Mouse (Mus musculus): ENCODE results near the gene Ap4b1. TPM values are rescaled to one million over a fixed set of nuclear protein-coding genes. Genes with fewer than 3 reads are reported as not detected.

Gene Ap4b1
- 5.0 and 7.6 TPM in 2 replicates for polyA plus RNA-seq (2012; rRNA removed; ENCODE audit: low replicate concordance)

GRCm38 (mm10) chr3:103808891-103809798, at the start of gene Ap4b1, which contains the start of the genes Dclre1b and Gm43064:
Ap4b1 (plus strand) TSS chr3:103809520.
Dclre1b (minus strand) TSS chr3:103809444.
Gm43064 (plus strand) TSS chr3:103809573.

GRCm38 (mm10) chr3:103791230-103792110, 17.9 kb upstream of the Ap4b1 start, which contains the start of gene Hipk1:
Hipk1 (minus strand) TSS chr3:103791563.

GRCm38 (mm10) chr3:103832426-103832825, 23.1 kb downstream of the Ap4b1 start, which contains the start of gene Bcl2l15:
Bcl2l15 (plus strand) TSS chr3:103832601.

GRCm38 (mm10) chr3:103858881-103859801, 49.8 kb downstream of the Ap4b1 start, which contains the start of gene Ptpn22:
Ptpn22 (plus strand) TSS chr3:103859795.

Other genes with a start within 250 kb of the Ap4b1 start
- gene Syt6, start 234.3 kb upstream of the Ap4b1 start, polyA plus RNA-seq (2012; rRNA removed; ENCODE audit: low replicate concordance): 0.08 and 0.28 TPM in 2 replicates
- not detected in 2 replicates for gene Atg4a-ps, start 163.5 kb upstream of the Ap4b1 start, polyA plus RNA-seq (2012; rRNA removed; ENCODE audit: low replicate concordance)
- 4.5 and 4.6 TPM in 2 replicates for gene Olfml3, start 71.5 kb upstream of the Ap4b1 start, polyA plus RNA-seq (2012; rRNA removed; ENCODE audit: low replicate concordance)
- not detected in 2 replicates for gene Gm10964, start 70.2 kb upstream of the Ap4b1 start, polyA plus RNA-seq (2012; rRNA removed; ENCODE audit: low replicate concordance)
- gene Hipk1, start 18.0 kb upstream of the Ap4b1 start, polyA plus RNA-seq (2012; rRNA removed; ENCODE audit: low replicate concordance): 18.4 and 37.7 TPM in 2 replicates
- 8.0 TPM in 2 replicates for gene Dclre1b, start 76 bp upstream of the Ap4b1 start, polyA plus RNA-seq (2012; rRNA removed; ENCODE audit: low replicate concordance)
- not detected in 2 replicates for gene Gm43064, start 53 bp downstream of the Ap4b1 start, polyA plus RNA-seq (2012; rRNA removed; ENCODE audit: low replicate concordance)
- 0.97 and 7.1 TPM in 2 replicates for gene Bcl2l15, start 23.1 kb downstream of the Ap4b1 start, polyA plus RNA-seq (2012; rRNA removed; ENCODE audit: low replicate concordance)
- gene Ptpn22, start 50.3 kb downstream of the Ap4b1 start, polyA plus RNA-seq (2012; rRNA removed; ENCODE audit: low replicate concordance): 1.1 and 2.0 TPM in 2 replicates
- 2.0 and 2.2 TPM in 2 replicates for gene Rsbn1, start 104.6 kb downstream of the Ap4b1 start, polyA plus RNA-seq (2012; rRNA removed; ENCODE audit: low replicate concordance)
- gene Phtf1, start 158.6 kb downstream of the Ap4b1 start, polyA plus RNA-seq (2012; rRNA removed; ENCODE audit: low replicate concordance): 1.5 and 1.6 TPM in 2 replicates